Mouse (Mus musculus) heart, postnatal 0 days (tissue): ENCODE data around the gene Slc16a10. TPM values are rescaled to one million over a fixed set of nuclear protein-coding genes. Genes with fewer than 3 reads are reported as not detected.

Experiments
- ATAC-seq: fragments of 200-750 bp; cut with Nextera tagmentation; 2 replicates; pipeline ENCODE4 v1.8.0; 2017; ENCODE audit warnings: low read depth, moderate number of reproducible peaks, moderate library complexity; ENCODE audit not compliant: insufficient read depth
- DNase-seq: peaks from one replicate; pipeline ENCODE4 v3.0.0-alpha.2; 2016; ENCODE audit warnings: low spot score
- H3K27ac ChIP-seq: fragments of 300-500 bp; sonication (generic); 2 replicates; pipeline ENCODE4 v1.5.1; 2014; ENCODE audit warnings: low read depth, mild to moderate bottlenecking
- H3K27me3 ChIP-seq: fragments of 300-500 bp; sonication (generic); 2 replicates; pipeline ENCODE4 v1.6.1; 2014; ENCODE audit warnings: low read length, mixed read lengths; ENCODE audit not compliant: control insufficient read depth, insufficient read depth
- H3K36me3 ChIP-seq: fragments of 300-500 bp; sonication (generic); replicated peaks from 2 replicates; pipeline ENCODE4 v1.6.1; 2014; ENCODE audit warnings: low read length, mixed read lengths; ENCODE audit not compliant: control insufficient read depth, insufficient read depth
- H3K4me1 ChIP-seq: fragments of 300-500 bp; sonication (generic); 2 replicates; pipeline ENCODE4 v1.6.1; 2014; ENCODE audit warnings: antibody characterized with exemption; ENCODE audit not compliant: control insufficient read depth, insufficient read depth
- H3K4me2 ChIP-seq: fragments of 300-500 bp; sonication (generic); 2 replicates; pipeline ENCODE4 v1.6.1; 2014; ENCODE audit warnings: low read depth, mild to moderate bottlenecking, low read length, moderate library complexity
- H3K4me3 ChIP-seq: fragments of 300-500 bp; sonication (generic); 2 replicates; pipeline ENCODE4 v1.5.1; 2014; ENCODE audit warnings: low read depth, low read length
- H3K9ac ChIP-seq: fragments of 300-500 bp; sonication (generic); replicated peaks from 2 replicates; pipeline ENCODE4 v1.6.1; 2014; ENCODE audit warnings: low read depth, low read length, mixed read lengths
- H3K9me3 ChIP-seq: fragments of 300-500 bp; sonication (generic); replicated peaks from 2 replicates; pipeline ENCODE4 v1.6.1; 2016; ENCODE audit warnings: low read length; ENCODE audit not compliant: control insufficient read depth
- CTCF ChIP-seq: IDR thresholded peaks from 2 replicates; pipeline ENCODE4 v1.5.1; 2016; ENCODE audit warnings: antibody characterized with exemption, control low read depth, low read depth
- EP300 ChIP-seq: IDR thresholded peaks from 2 replicates; pipeline ENCODE4 v1.6.1; 2016; ENCODE audit warnings: antibody characterized with exemption, low read depth
- WGBS: fragments of 180-500 bp; shearing (Covaris S2); extraction: QIAGEN DNeasy Blood & Tissue Kit; methylation state at CpG from one replicate; pipeline ENCODE4 v1.1.7; 2014; 5-methylcytosine and 5-hydroxymethylcytosine counted together
- polyA plus RNA-seq: library from polyadenylated mRNA; unstranded; fragments of >200 nt; fragmentation: Nextera tagmentation; extraction: Ambion mirVana; gene quantifications from 2 replicates; pipeline ENCODE4 v1.2.1, GENCODE M21; 2015
- total RNA-seq: library from RNA; depleted of rRNA; stranded (reverse); fragments of >200 nt; gene quantifications from 2 replicates; pipeline ENCODE4 v1.2.3, GENCODE M21; 2014; ENCODE audit warnings: low replicate concordance

Gene Slc16a10
- total and polyA plus RNA-seq, 2 experiments from 2014 or later, result 11.6 to 15.6 TPM

DNA sequence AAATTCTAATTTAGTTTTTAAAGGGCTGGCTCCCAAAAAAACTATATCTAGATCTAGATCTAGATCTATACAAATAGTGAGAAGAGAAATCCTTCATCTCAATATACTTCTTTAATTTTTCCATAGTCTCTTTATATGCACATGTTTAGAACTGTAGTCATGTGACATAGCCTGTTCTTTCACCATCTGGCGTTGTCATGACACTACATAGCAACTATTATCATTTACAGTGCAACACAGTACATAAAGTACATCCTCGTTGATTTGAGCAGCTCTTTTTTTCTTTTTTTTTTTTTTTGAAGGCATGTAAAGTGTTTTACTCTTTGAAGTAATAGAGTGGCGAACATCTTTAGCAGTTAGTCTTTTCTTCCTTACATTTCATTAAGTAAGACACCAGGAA, 22.6 kb downstream of the Slc16a10 start:
- Histone ChIP-seq H3K27me3 (no peaks in the 10 kb centered on the region), H3K4me3 (no peak overlapping the region), H3K4me1 (no peaks in the 10 kb centered on the region), H3K27ac (no peak overlapping the region), H3K4me2 (no peak overlapping the region), H3K9me3 (no peaks in the 10 kb centered on the region; the same call in 1 of the 2 replicates), H3K9ac (no peak overlapping the region), H3K36me3 (no peaks in the 10 kb centered on the region)
- DNase-seq (no peak), ATAC-seq (no peak)
- WGBS, result 76% methylated on average over 3 of the region's 3 CpGs
- TF ChIP-seq EP300 (no peak), CTCF (no peak)

DNA sequence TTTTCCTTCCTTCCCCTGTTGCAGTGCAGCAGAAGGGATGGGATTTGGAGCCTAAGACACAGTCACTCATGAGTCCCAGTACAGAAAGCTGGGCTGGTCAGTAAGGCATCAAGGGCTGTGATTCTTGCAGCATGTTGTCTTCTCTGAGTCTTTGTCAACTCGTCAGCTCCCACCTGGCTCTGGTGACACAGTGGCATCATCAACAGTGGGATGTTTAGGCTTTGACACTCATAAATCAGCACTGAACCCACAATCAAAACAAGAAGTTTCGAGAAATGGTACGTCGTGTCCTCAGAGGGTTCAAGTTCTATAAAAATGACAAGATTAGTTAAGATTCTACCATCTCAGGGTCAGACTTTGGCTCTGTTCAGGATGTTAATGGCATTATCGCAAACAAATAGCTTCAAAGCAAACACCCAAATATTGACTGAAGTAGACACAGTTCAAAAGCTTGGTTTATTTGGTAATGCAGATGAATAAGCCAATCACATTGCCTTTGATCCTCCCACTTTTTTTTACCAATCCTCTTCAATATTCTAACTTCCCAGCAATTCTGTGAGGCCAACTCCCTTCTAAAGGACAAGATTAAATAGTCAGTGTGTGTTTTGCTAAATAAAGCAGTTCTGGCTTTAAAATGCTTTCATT, 23.2 kb downstream of the Slc16a10 start:
- DNase-seq (no peak), ATAC-seq (no peak)
- 82% methylated on average over 5 of the region's 5 CpGs for WGBS
- H3K9ac ChIP-seq, result no peak overlapping the region
- H3K27ac ChIP-seq, result no peak overlapping the region
- H3K4me2 ChIP-seq, result no peak overlapping the region
- H3K4me1 ChIP-seq, result no peaks in the 10 kb centered on the region
- H3K27me3 ChIP-seq, result no peaks in the 10 kb centered on the region
- H3K4me3 ChIP-seq, result no peak overlapping the region
- no peaks in the 10 kb centered on the region for H3K36me3 ChIP-seq
- no peaks in the 10 kb centered on the region; the same call in 1 of the 2 replicates for H3K9me3 ChIP-seq
- TF ChIP-seq EP300, result no peak
- no peak for TF ChIP-seq CTCF

DNA sequence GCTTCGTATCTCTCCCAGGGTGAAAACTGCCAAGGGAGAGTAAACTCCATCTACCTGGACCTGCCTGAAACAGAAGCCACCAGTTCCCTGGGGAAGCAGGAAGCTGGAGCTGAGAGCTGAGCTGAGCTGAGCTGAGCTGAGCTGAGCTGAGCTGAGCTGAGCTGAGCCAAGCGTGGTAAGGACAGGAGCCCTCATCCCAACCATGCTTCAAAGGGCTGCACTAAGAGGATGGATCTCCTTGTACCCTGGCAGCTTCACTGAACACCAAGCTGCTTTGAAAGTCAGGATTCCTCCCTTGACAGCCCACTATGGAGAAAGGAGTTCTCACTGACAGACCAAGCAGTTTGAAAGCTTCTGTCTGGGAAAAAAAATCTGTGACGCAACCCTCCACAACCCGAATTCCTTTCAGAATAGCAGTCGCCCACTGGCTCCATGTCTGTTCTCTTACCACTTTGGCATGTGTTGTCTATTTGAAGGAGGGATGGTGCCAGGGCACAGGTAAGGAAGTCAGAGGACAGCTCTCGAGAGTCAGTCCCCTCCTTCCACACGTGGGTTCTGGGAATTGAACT, 28.5 kb downstream of the Slc16a10 start:
- 62% methylated on average over 7 of the region's 7 CpGs for WGBS
- no peak for TF ChIP-seq CTCF
- H3K4me1 ChIP-seq, result no peaks in the 10 kb centered on the region; the same call in none of the 2 replicates
- DNase-seq (no peak), ATAC-seq (no peak)
- no peak overlapping the region for H3K9ac ChIP-seq
- no peak overlapping the region for H3K4me2 ChIP-seq
- H3K36me3 ChIP-seq, result no peaks in the 10 kb centered on the region
- H3K27me3 ChIP-seq, result no peaks in the 10 kb centered on the region
- no peaks in the 10 kb centered on the region for H3K9me3 ChIP-seq
- no peak overlapping the region for H3K27ac ChIP-seq
- no peak overlapping the region for H3K4me3 ChIP-seq

DNA sequence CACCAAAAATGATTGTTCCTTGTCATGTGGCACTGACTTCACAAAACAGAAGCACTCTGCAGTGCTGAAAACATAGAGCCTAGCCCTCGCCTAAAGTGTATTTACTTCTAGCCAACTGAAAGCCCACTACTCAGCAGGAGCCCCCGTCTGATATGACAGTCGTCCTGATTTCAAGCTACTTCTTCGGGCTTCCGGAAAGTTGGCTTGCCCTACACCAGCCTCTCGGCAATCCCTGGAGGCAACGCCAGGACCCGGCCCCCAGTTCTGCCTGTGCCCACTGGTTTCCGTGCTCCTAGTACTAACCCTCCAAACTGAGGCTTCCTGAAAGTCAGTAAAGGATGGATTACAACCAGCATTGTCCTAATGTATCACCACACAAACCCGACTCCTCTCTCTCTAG, 29.8 kb downstream of the Slc16a10 start:
- 80% methylated on average over 10 of the region's 10 CpGs for WGBS
- no peak for DNase-seq
- Histone ChIP-seq H3K4me1 (peaks cover 5% of the 10 kb centered on the region), H3K9ac (no peak overlapping the region), H3K9me3 (no peaks in the 10 kb centered on the region), H3K4me3 (no peak overlapping the region), H3K27ac (no peak overlapping the region), H3K36me3 (no peaks in the 10 kb centered on the region), H3K27me3 (no peaks in the 10 kb centered on the region), H3K4me2 (no peak overlapping the region)
- no peak for ATAC-seq
- no peak for TF ChIP-seq EP300
- no peak for TF ChIP-seq CTCF

DNA sequence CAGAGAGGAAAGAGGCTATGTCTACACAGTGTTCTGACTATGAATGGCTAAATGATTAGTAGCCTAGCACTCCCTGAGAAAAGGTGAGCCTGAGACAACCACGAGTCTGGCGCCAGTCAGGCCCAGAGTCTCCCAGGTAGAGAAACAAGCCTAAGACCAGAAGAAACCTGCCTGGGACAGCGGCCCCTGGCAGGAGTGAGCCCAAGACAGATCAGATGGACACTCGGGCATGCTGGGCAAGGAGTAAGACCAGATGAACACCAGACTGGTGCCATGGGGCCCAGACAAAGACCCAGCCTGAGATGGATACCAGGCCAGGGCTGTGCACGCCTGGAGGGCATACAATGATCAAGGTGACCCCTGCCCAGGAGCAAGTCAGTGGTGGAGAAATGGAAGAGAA, 32.5 kb downstream of the Slc16a10 start:
- Histone ChIP-seq H3K27ac (no peak overlapping the region), H3K27me3 (no peaks in the 10 kb centered on the region), H3K4me3 (no peak overlapping the region), H3K4me1 (peaks cover 5% of the 10 kb centered on the region), H3K9ac (no peak overlapping the region), H3K4me2 (no peak overlapping the region), H3K36me3 (no peaks in the 10 kb centered on the region), H3K9me3 (no peaks in the 10 kb centered on the region)
- DNase-seq, result no peak
- WGBS, result 76% methylated on average over 5 of the region's 5 CpGs
- ATAC-seq, result no peak
- no peak for TF ChIP-seq CTCF
- TF ChIP-seq EP300, result no peak

DNA sequence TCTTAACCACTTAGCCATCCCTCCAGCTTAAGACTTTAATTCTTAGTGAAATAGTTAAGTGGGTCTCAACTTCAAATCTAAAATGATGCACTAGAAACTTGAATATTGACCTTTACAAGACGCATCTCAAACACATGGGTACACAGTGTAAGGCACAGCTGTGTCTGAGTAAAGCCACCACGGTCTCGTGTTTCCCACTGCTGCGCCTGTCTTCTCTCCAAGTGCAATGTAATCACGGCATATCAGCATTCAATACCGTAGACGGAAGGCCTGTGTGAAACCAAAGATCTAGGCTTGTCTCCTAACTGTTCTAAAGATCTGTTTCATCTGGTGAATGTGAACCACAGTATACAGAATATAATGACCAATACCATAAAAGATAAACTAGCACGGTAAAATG, 33.1 kb downstream of the Slc16a10 start:
- Histone ChIP-seq H3K27me3 (no peaks in the 10 kb centered on the region), H3K4me2 (no peak overlapping the region), H3K27ac (no peak overlapping the region), H3K4me3 (no peak overlapping the region), H3K9ac (no peak overlapping the region), H3K9me3 (no peaks in the 10 kb centered on the region), H3K4me1 (peaks cover 5% of the 10 kb centered on the region), H3K36me3 (no peaks in the 10 kb centered on the region)
- ATAC-seq (no peak), DNase-seq (no peak)
- WGBS, result 76% methylated on average over 8 of the region's 8 CpGs
- TF ChIP-seq CTCF, result no peak
- TF ChIP-seq EP300, result no peak
